Mouse (Mus musculus) liver, embryonic 14.5 days (tissue): ENCODE measurements around the gene Galnt2.

Experiments used
- CTCF ChIP-seq: IDR thresholded peaks from 2 replicates; pipeline ENCODE4 v1.5.1; 2016; ENCODE audit warnings: antibody characterized with exemption, low read depth, control low read depth
- EP300 ChIP-seq: IDR thresholded peaks from 2 replicates; pipeline ENCODE4 v1.6.1; 2016; ENCODE audit warnings: antibody characterized with exemption, low read depth

DNA sequence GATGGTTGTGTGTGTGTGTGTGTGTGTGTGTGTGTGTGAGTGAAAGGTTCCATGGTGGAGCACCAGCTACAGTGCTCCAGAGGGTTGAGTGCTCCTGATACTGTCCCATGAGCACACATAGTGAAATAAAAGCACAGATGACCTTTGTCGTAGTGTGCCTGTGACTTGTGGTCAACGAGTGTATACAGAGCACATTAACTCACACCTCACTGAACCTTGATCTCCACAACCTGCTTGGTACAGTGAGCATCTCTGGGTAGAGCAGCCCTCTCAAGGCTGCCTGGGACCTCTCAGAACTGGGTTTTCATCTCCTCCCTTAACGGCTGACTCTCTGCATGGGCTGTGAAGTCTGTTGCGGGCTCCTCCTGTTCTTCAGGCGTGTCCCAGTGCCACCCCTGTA is 60.5 kb downstream of the Galnt2 start:
- TF ChIP-seq CTCF (no peak), EP300 (no peak)
